Mouse (Mus musculus) thymus, adult 2 months (tissue): ENCODE measurements around the gene Gsdmc4.

Source experiments
- CTCF ChIP-seq: fragments of 200-500 bp; IDR thresholded peaks from 2 replicates; pipeline ENCODE4 v1.5.1; 2012; ENCODE audit warnings: mild to moderate bottlenecking, control low read depth, low read length, moderate library complexity, borderline replicate concordance; ENCODE audit not compliant: control insufficient read depth, poor library complexity, insufficient read depth; ENCODE audit errors: extremely low read depth
- POLR2A ChIP-seq: fragments of 200-500 bp; IDR thresholded peaks from 2 replicates; pipeline ENCODE4 v1.6.1; 2012; ENCODE audit warnings: mild to moderate bottlenecking, low read length, control low read depth, moderate library complexity; ENCODE audit not compliant: control insufficient read depth, poor library complexity, insufficient read depth; ENCODE audit errors: extremely low read depth

DNA sequence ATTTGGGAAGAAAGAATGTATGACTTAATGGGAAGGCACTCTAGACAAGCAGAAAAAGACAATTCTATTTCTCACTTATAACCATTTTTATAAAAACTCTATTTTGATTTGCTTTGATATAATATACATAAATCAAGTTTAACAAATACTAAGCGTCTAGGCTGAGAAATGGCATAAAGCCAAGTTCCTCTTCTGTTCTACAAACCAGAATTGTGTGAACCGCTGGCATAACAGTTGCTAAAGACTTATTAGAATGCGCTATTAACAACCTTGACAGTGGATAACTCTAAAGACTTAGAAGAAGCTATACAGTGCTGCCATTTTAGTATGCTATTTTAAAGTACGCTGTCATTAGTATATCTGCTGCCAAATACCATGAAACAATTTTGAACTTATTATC is 41.2 kb upstream of the Gsdmc4 start:
- no peak for TF ChIP-seq CTCF
- no peak for TF ChIP-seq POLR2A
